In genomic region chr2:60755101-60755500, GRCm38 (mm10) we compare ENCODE assay signal across 23 mouse cellular contexts. TPM values are rescaled to one million over a fixed set of nuclear protein-coding genes. Genes with fewer than 3 reads are reported as not detected.
DNase-seq lines count a peak whose midpoint lies in the region; ATAC-seq and TF ChIP-seq lines count a peak whose summit lies in the region.
"Had no signal": no experiment of that assay in that cellular context is flagged by ENCODE, and none has a peak within 500 bp of the region (broad histone marks: within the 10 kb centered on the region; RNA-seq: fewer than 3 reads in every experiment).

No protein-coding gene starts in this region.

- no peak overlapping the region for H3K9ac ChIP-seq in lung, embryonic 15.5 days
- no peak overlapping the region for H3K9ac ChIP-seq in lung, postnatal 0 days (replicated peaks; ENCODE audit: low read depth)
- H3K9ac ChIP-seq: embryonic facial prominence, embryonic 13.5 days; embryonic facial prominence, embryonic 15.5 days; forebrain, embryonic 12.5 days had no signal

- ATAC-seq in lung, embryonic 15.5 days (ENCODE audit: borderline replicate concordance, extremely low read depth, low FRiP score, low TSS enrichment) = no peak
- peak; percentile 28 for ATAC-seq in lung, postnatal 0 days
- ATAC-seq: forebrain, embryonic 14.5 days had no signal

- WGBS in heart, embryonic 10.5 days = 94% methylated on average over 7 of the region's 7 CpGs
- 87% methylated on average over 7 of the region's 7 CpGs for WGBS in lung, embryonic 15.5 days
- 89% methylated on average over 7 of the region's 7 CpGs for WGBS in lung, postnatal 0 days

- no peaks in the 10 kb centered on the region for H3K4me1 ChIP-seq in heart, embryonic 10.5 days
- H3K4me1 ChIP-seq in lung, embryonic 15.5 days = peaks cover 5% of the 10 kb centered on the region; the same call in 1 of the 2 replicates
- no peaks in the 10 kb centered on the region for H3K4me1 ChIP-seq in lung, postnatal 0 days (ENCODE audit: insufficient read depth, low read depth, low read length)
- H3K4me1 ChIP-seq: embryonic facial prominence, embryonic 13.5 days; embryonic facial prominence, embryonic 15.5 days; forebrain, embryonic 10.5 days; forebrain, embryonic 12.5 days had no signal

- TF ChIP-seq EP300 in lung, postnatal 0 days (IDR thresholded peaks at IDR 0.05) = no peak

- no peak overlapping the region for H3K4me2 ChIP-seq in lung, embryonic 15.5 days
- H3K4me2 ChIP-seq in lung, postnatal 0 days (replicated peaks; ENCODE audit: low read depth, low read length) = no peak overlapping the region
- H3K4me2 ChIP-seq: embryonic facial prominence, embryonic 13.5 days; embryonic facial prominence, embryonic 15.5 days; forebrain, embryonic 12.5 days had no signal

- H3K27ac ChIP-seq in heart, embryonic 10.5 days = no peak overlapping the region
- H3K27ac ChIP-seq in lung, embryonic 15.5 days = peak overlapping the region; percentile 29; the same call in 1 of the 2 replicates
- no peak overlapping the region for H3K27ac ChIP-seq in lung, postnatal 0 days (ENCODE audit: low read length)
- H3K27ac ChIP-seq: embryonic facial prominence, embryonic 13.5 days; embryonic facial prominence, embryonic 15.5 days; forebrain, embryonic 10.5 days; forebrain, embryonic 12.5 days had no signal

- H3K36me3 ChIP-seq in heart, embryonic 10.5 days = peaks cover 59% of the 10 kb centered on the region
- H3K36me3 ChIP-seq in lung, embryonic 15.5 days = peaks cover 64% of the 10 kb centered on the region
- peaks cover 25% of the 10 kb centered on the region for H3K36me3 ChIP-seq in lung, postnatal 0 days (ENCODE audit: insufficient read depth, low read length)
- H3K36me3 ChIP-seq: forebrain, embryonic 12.5 days had no signal

- no peaks in the 10 kb centered on the region for H3K27me3 ChIP-seq in heart, embryonic 10.5 days (ENCODE audit: insufficient read depth, poor library complexity, severe bottlenecking)
- no peaks in the 10 kb centered on the region for H3K27me3 ChIP-seq in lung, embryonic 15.5 days
- no peaks in the 10 kb centered on the region for H3K27me3 ChIP-seq in lung, postnatal 0 days (replicated peaks; ENCODE audit: insufficient read depth, low read length)
- H3K27me3 ChIP-seq: embryonic facial prominence, embryonic 13.5 days; embryonic facial prominence, embryonic 15.5 days; forebrain, embryonic 12.5 days had no signal

- peak; percentile 52 for DNase-seq in heart, embryonic 10.5 days (ENCODE audit: low spot score)
- no peak for DNase-seq in heart, adult 8-10 months (ENCODE audit: low spot score)
- DNase-seq in lung, postnatal 25 days (ENCODE audit: low spot score) = no peak
- peak; percentile 38 for DNase-seq in lung, postnatal 0 days (ENCODE audit: low spot score)
- DNase-seq in lung, adult 18-20 months = no peak
- DNase-seq: adrenal gland, adult 2 months; adrenal gland, postnatal 10 days; adrenal gland, postnatal 25 days; cerebellum, adult 11 months; cerebellum, adult 18-20 months; cerebellum, adult 8-10 months; cerebellum, adult 9-11 months; cerebellum, postnatal 14 days; cerebellum, postnatal 36 days; embryo, embryonic 11 days had no signal

- TF ChIP-seq CTCF in lung, postnatal 0 days (IDR thresholded peaks at IDR 0.05) = no peak

- H3K9me3 ChIP-seq in heart, embryonic 10.5 days = no peaks in the 10 kb centered on the region
- no peaks in the 10 kb centered on the region for H3K9me3 ChIP-seq in lung, embryonic 15.5 days
- H3K9me3 ChIP-seq in lung, postnatal 0 days (ENCODE audit: low read length) = no peaks in the 10 kb centered on the region
- H3K9me3 ChIP-seq: embryonic facial prominence, embryonic 13.5 days; embryonic facial prominence, embryonic 15.5 days; forebrain, embryonic 10.5 days; forebrain, embryonic 12.5 days had no signal

- no peak overlapping the region for H3K4me3 ChIP-seq in heart, embryonic 10.5 days
- no peak overlapping the region for H3K4me3 ChIP-seq in lung, embryonic 15.5 days
- H3K4me3 ChIP-seq in lung, postnatal 0 days (ENCODE audit: low read depth, low read length) = no peak overlapping the region
- H3K4me3 ChIP-seq: embryonic facial prominence, embryonic 13.5 days; embryonic facial prominence, embryonic 15.5 days; erythroblast, embryonic 14.5 days; forebrain, embryonic 10.5 days; forebrain, embryonic 12.5 days had no signal

RNA-seq across cellular contexts. Expression of gene Itgb6, which starts 32.7 kb away (rescaled TPM):
- 0.34 and 0.46 TPM in 2 replicates for polyA plus RNA-seq in heart, embryonic 10.5 days (2016; fragmentation: Nextera tagmentation; extraction: Ambion mirVana)
- 10 to 100 TPM; 20.2 to 32.3 (median 24.9) TPM for total RNA-seq in heart, adult 8-10 months (2022)
- polyA plus RNA-seq in lung, embryonic 15.5 days (2015; fragmentation: Nextera tagmentation; extraction: Ambion mirVana) = 6.4 and 7.3 TPM in 2 replicates
- polyA plus RNA-seq in lung, postnatal 0 days (2015; fragmentation: Nextera tagmentation; extraction: Ambion mirVana) = 19.2 and 22.4 TPM in 2 replicates
- total RNA-seq: adrenal gland, adult 2 months; adrenal gland, postnatal 25 days; MEL had no signal
- polyA plus RNA-seq: adrenal gland, adult 2 months; erythroblast, embryonic 14.5 days had no signal

Comparison
In these comparisons a context has a peak if more than half of its experiments do, and no peak if none do; other contexts are left out.
1. DNase-seq: peak in heart, embryonic 10.5 days (single experiment) and lung, postnatal 0 days (single experiment); none in heart, adult 8-10 months (single experiment), lung, postnatal 25 days (single experiment) and lung, adult 18-20 months (0 of 2).